Mouse (Mus musculus) neural tube, embryonic 15.5 days (tissue): ENCODE measurements around the gene Tagln3. TPM values are rescaled to one million over a fixed set of nuclear protein-coding genes. Genes with fewer than 3 reads are reported as not detected.

ENCODE experiments used
- ATAC-seq: fragments of 200-750 bp; cut with Nextera tagmentation; 2 replicates; pipeline ENCODE4 v1.8.0; 2017; ENCODE audit warnings: mild to moderate bottlenecking, moderate TSS enrichment, moderate library complexity; ENCODE audit not compliant: low FRiP score
- H3K27ac ChIP-seq: fragments of 300-500 bp; sonication (generic); replicated peaks from 2 replicates; pipeline ENCODE4 v1.5.1; 2015; ENCODE audit warnings: mild to moderate bottlenecking, inconsistent platforms
- H3K27me3 ChIP-seq: fragments of 300-500 bp; sonication (generic); replicated peaks from 2 replicates; pipeline ENCODE4 v1.6.1; 2015; ENCODE audit warnings: inconsistent platforms
- H3K36me3 ChIP-seq: fragments of 300-500 bp; sonication (generic); 2 replicates; pipeline ENCODE4 v1.6.1; 2015; ENCODE audit warnings: inconsistent platforms
- H3K4me1 ChIP-seq: fragments of 300-500 bp; sonication (generic); 2 replicates; pipeline ENCODE4 v1.6.1; 2015; ENCODE audit warnings: inconsistent platforms
- H3K4me2 ChIP-seq: fragments of 300-500 bp; sonication (generic); 2 replicates; pipeline ENCODE4 v1.6.1; 2015; ENCODE audit warnings: inconsistent platforms, mild to moderate bottlenecking, moderate library complexity
- H3K4me3 ChIP-seq: fragments of 300-500 bp; sonication (generic); replicated peaks from 2 replicates; pipeline ENCODE4 v1.5.1; 2015; ENCODE audit warnings: mild to moderate bottlenecking, inconsistent platforms
- H3K9ac ChIP-seq: fragments of 300-500 bp; sonication (generic); replicated peaks from 2 replicates; pipeline ENCODE4 v1.6.1; 2015; ENCODE audit warnings: mild to moderate bottlenecking, inconsistent platforms
- H3K9me3 ChIP-seq: fragments of 300-500 bp; sonication (generic); replicated peaks from 2 replicates; pipeline ENCODE4 v1.6.1; 2016; ENCODE audit warnings: inconsistent platforms
- WGBS: fragments of 180-500 bp; shearing (Covaris S2); methylation state at CpG from one replicate; pipeline ENCODE4 v1.1.7; 2015; ENCODE audit warnings: mixed read lengths; 5-methylcytosine and 5-hydroxymethylcytosine counted together
- polyA plus RNA-seq: library from polyadenylated mRNA; unstranded; fragments of >200 nt; fragmentation: Nextera tagmentation; extraction: Ambion mirVana; gene quantifications from 2 replicates; pipeline ENCODE4 v1.2.1, GENCODE M21; 2015

Tagln3 gene
- polyA plus RNA-seq, 1 experiment from 2014 or later = 532 TPM

DNA sequence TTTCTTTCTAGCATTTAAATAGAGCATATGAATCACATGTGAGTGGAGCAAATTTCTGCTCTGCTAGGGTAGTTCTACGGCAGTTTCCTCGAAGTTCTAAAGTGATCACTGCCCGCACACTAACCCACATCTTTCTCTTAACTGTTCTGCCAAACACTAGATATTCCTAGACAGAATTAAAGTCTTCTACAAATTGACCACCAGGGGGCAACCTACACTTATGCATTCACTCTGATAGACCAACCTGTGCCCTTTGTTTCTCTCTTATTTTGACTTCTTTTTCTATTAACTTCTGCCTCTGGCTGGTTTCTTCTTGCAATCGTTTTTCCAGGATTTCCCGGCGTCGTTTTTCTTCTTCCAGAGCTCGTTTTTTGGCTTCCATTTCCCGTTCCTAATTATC, 32.4 kb upstream of the Tagln3 start:
- WGBS = 45% methylated on average over 9 of the region's 9 CpGs
- Histone ChIP-seq H3K4me2 (no peak overlapping the region), H3K4me3 (no peak overlapping the region), H3K27me3 (no peaks in the 10 kb centered on the region), H3K36me3 (no peaks in the 10 kb centered on the region), H3K27ac (no peak overlapping the region), H3K9me3 (no peaks in the 10 kb centered on the region), H3K9ac (no peak overlapping the region), H3K4me1 (no peaks in the 10 kb centered on the region)
- peak; percentile 88 for ATAC-seq

DNA sequence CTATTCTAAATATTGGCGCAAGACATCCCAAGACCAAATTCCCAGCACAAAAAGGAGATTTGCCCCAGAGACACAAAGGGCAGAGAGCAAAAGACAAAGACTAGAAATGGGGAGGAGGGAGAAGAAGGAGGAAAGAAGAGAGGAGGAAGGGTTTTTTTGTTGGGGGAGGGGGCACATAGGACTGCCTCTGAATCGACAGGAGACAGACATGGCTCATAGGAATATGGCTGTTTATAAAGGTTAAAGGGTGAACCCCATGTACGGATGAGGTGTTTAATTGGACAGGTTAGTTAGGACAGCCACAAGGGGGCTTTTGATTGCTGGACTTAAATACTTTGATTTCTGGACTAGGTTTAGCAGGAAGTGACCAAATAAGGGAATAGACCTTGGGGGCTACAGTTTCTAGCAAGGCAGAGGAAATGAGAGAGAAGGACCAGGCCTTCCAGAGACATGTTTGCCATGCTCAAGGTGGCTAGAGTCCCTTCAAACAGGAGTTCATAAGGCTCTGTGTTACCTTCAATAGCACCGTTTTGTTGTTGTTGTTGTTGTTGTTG, 19.3 kb upstream of the Tagln3 start:
- Histone ChIP-seq H3K9me3 (no peaks in the 10 kb centered on the region), H3K9ac (0 out of 2 replicates have a peak overlapping the region, but pooled peaks have one; percentile 31), H3K36me3 (no peaks in the 10 kb centered on the region), H3K4me2 (peak overlapping the region; percentile 51), H3K27ac (peak overlapping the region; percentile 95), H3K4me3 (peak overlapping the region; percentile 75), H3K27me3 (no peaks in the 10 kb centered on the region), H3K4me1 (peaks cover 22% of the 10 kb centered on the region)
- no peak; the same call in 1 of the 2 replicates for ATAC-seq
- WGBS = 69% methylated on average over 4 of the region's 4 CpGs

- no peaks in the 10 kb centered on the region for H3K27me3 ChIP-seq
- no peaks in the 10 kb centered on the region for H3K36me3 ChIP-seq
- H3K27ac ChIP-seq = peak within 1 kb of the TSS; percentile 95
- peak; percentile 97 for ATAC-seq
- H3K4me1 ChIP-seq = peaks cover 22% of the 10 kb centered on the region
- H3K9ac ChIP-seq = peak within 1 kb of the TSS; percentile 88
- peak within 1 kb of the TSS; percentile 75 for H3K4me3 ChIP-seq
- H3K4me2 ChIP-seq = peak within 1 kb of the TSS; percentile 51
- WGBS = under 1% methylated on average over 51 of the region's 51 CpGs
- H3K9me3 ChIP-seq = no peaks in the 10 kb centered on the region
Observed at GRCm38 (mm10) chr16:45742615-45743476, 18.4 kb upstream of the Tagln3 start, which contains the start of gene Abhd10. Abhd10 (minus strand) TSS chr16:45742955.

GRCm38 (mm10) chr16:45737880-45738279, 13.5 kb upstream of the Tagln3 start:
- 92% methylated on average over 8 of the region's 8 CpGs for WGBS
- Histone ChIP-seq H3K9ac (no peak overlapping the region), H3K27ac (no peak overlapping the region), H3K36me3 (peaks cover 38% of the 10 kb centered on the region), H3K4me1 (peaks cover 14% of the 10 kb centered on the region), H3K4me2 (no peak overlapping the region), H3K4me3 (no peak overlapping the region), H3K9me3 (no peaks in the 10 kb centered on the region), H3K27me3 (no peaks in the 10 kb centered on the region)
- no peak for ATAC-seq

GRCm38 (mm10) chr16:45736724-45737123, 12.3 kb upstream of the Tagln3 start:
- H3K27me3 ChIP-seq = no peaks in the 10 kb centered on the region
- no peak overlapping the region for H3K9ac ChIP-seq
- WGBS = 98% methylated on average over 3 of the region's 3 CpGs
- peaks cover 14% of the 10 kb centered on the region for H3K4me1 ChIP-seq
- ATAC-seq = no peak
- H3K36me3 ChIP-seq = peaks cover 46% of the 10 kb centered on the region
- H3K9me3 ChIP-seq = no peaks in the 10 kb centered on the region
- no peak overlapping the region for H3K4me2 ChIP-seq
- no peak overlapping the region for H3K4me3 ChIP-seq
- H3K27ac ChIP-seq = no peak overlapping the region

DNA sequence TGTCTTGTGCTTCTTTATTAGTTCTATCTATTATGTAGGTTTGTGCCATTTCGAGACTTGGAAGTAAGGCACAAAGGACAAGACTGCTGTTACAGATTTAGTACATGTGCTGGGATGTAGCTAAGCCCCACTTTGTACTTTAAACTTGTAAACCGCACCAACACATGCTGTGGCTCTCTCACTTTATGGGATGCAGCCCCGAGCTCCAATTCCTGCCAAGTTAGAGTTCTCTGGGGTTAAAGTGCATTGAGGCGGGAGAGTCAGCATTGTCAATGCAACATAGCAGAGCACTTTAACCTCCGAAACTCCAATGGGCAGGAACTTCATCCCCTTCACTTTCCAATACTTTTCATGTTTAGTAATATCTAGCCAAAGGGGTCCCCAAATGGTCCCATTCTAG, 4.8 kb upstream of the Tagln3 start:
- Histone ChIP-seq H3K4me1 (peaks cover 10% of the 10 kb centered on the region), H3K4me2 (no peak overlapping the region), H3K27ac (peak overlapping the region; percentile 37; the same call in 1 of the 2 replicates), H3K36me3 (peaks cover 24% of the 10 kb centered on the region), H3K27me3 (no peaks in the 10 kb centered on the region), H3K4me3 (no peak overlapping the region), H3K9me3 (no peaks in the 10 kb centered on the region), H3K9ac (no peak overlapping the region)
- 68% methylated on average over 5 of the region's 5 CpGs for WGBS
- ATAC-seq = no peak

- H3K27me3 ChIP-seq = no peaks in the 10 kb centered on the region
- H3K9me3 ChIP-seq = no peaks in the 10 kb centered on the region
- peak overlapping the region; percentile 97 for H3K27ac ChIP-seq
- 2% methylated on average over 10 of the region's 10 CpGs for WGBS
- peak; percentile 67; the same call in 1 of the 2 replicates for ATAC-seq
- peaks cover 41% of the 10 kb centered on the region for H3K4me1 ChIP-seq
- H3K9ac ChIP-seq = peak overlapping the region; percentile 79
- peak overlapping the region; percentile 64 for H3K4me3 ChIP-seq
- H3K4me2 ChIP-seq = peak overlapping the region; percentile 72
- peaks cover 7% of the 10 kb centered on the region; the same call in 1 of the 2 replicates for H3K36me3 ChIP-seq
Observed at GRCm38 (mm10) chr16:45724742-45725102, 314 bp upstream of the Tagln3 start.

DNA sequence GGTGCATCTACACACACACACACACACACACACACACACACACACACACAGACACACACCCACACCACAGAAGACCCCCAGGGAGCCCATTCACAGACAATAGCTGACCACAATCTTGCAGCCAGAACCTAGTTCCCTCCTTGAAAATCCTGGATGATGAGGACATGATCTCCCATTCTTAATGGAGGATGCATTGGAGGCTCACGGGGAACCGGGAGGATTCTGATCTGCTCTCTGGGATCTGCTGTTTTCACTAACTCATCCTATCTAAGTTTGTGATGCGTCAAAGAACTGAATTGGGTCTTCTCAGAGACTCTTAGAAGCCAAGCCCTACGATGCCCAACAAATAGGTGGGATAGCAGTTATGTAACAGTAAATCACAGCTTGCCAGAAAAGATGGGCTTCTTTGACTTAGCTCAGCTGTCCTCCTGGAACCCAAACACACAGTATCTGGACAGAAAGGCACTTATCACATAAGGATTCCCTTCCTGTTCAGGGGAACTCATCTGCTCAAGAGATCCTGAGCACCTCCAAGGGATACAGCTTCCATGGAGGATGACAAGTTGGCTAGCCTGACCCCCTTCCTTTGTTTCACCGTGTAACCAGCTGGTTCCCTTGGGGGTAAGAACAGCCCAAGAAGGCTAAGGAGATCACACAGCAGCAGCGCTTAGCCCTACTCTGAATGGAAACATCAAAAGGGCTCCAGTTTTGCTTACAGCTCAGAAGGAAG, 1.1 kb downstream of the Tagln3 start:
- peak overlapping the region; percentile 72 for H3K4me2 ChIP-seq
- H3K27me3 ChIP-seq = no peaks in the 10 kb centered on the region
- WGBS = 16% methylated on average over 6 of the region's 6 CpGs
- H3K36me3 ChIP-seq = peaks cover 21% of the 10 kb centered on the region
- peak overlapping the region; percentile 97 for H3K27ac ChIP-seq
- H3K9me3 ChIP-seq = no peaks in the 10 kb centered on the region
- H3K9ac ChIP-seq = peak overlapping the region; percentile 79
- H3K4me1 ChIP-seq = peaks cover 46% of the 10 kb centered on the region
- H3K4me3 ChIP-seq = peak overlapping the region; percentile 64
- ATAC-seq = peak; percentile 65

DNA sequence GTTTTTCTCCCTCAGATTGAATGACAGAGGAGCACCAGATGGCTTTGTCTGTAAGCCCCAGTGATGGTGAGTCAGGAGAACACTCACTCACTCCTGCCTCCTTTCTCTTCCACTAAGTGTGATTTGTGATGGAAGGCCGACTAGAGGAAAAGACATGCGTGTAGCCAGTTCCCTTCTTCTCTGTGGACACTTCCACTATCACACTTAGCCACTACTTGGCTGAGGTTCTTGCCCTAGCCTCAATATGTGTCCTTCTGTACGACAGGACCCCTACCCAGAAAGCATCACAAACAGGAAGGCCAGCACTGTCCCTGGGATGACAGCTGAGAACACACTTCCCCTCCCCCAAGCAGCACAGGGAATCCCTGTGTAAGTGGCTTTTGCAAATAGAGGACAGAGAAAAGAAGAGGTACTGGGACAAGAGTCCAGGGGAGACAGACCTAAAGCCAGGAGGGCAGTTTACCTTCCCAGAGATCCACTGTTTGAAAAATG, 1.9 kb downstream of the Tagln3 start:
- Histone ChIP-seq H3K4me3 (peak overlapping the region; percentile 64), H3K27me3 (no peaks in the 10 kb centered on the region), H3K27ac (peak overlapping the region; percentile 97), H3K9me3 (no peaks in the 10 kb centered on the region), H3K4me1 (peaks cover 46% of the 10 kb centered on the region), H3K9ac (peak overlapping the region; percentile 79), H3K36me3 (peaks cover 26% of the 10 kb centered on the region), H3K4me2 (peak overlapping the region; percentile 72)
- ATAC-seq = no peak
- WGBS = 14% methylated on average over 3 of the region's 3 CpGs

- Histone ChIP-seq H3K9me3 (no peaks in the 10 kb centered on the region), H3K27ac (no peak overlapping the region), H3K4me2 (peak overlapping the region; percentile 72), H3K9ac (no peak overlapping the region), H3K4me3 (no peak overlapping the region), H3K4me1 (peaks cover 42% of the 10 kb centered on the region), H3K27me3 (no peaks in the 10 kb centered on the region), H3K36me3 (peaks cover 43% of the 10 kb centered on the region)
- 82% methylated on average over 10 of the region's 10 CpGs for WGBS
- ATAC-seq = no peak
Observed at GRCm38 (mm10) chr16:45720022-45720630, 4.3 kb downstream of the Tagln3 start.

DNA sequence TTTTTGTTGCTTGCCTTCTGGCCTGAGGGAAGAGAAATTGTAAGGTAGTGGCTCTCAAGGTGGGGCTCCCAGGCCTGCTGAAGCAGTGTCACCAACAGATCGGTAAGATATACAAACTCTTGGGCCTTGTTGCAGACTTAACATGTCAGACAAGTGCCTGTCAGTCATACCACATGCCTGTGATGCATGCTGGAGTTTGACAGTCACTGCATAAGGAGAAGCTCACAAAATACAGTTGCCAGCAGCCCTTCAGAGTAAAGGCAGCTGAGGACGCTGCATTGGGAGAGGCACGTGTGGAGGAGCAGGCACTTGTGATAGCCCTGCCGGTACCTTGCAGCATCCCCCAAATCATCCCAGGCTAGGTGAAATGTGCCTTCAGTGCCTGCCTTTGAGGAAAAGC, 6.1 kb downstream of the Tagln3 start:
- peaks cover 51% of the 10 kb centered on the region for H3K36me3 ChIP-seq
- H3K27me3 ChIP-seq = no peaks in the 10 kb centered on the region
- H3K9me3 ChIP-seq = no peaks in the 10 kb centered on the region
- no peak overlapping the region for H3K9ac ChIP-seq
- ATAC-seq = no peak
- peaks cover 41% of the 10 kb centered on the region for H3K4me1 ChIP-seq
- no peak overlapping the region for H3K4me3 ChIP-seq
- no peak overlapping the region for H3K4me2 ChIP-seq
- WGBS = 98% methylated on average over 4 of the region's 4 CpGs
- H3K27ac ChIP-seq = no peak overlapping the region
